Mouse (Mus musculus): Measurements from ENCODE around the gene Gm10643. TPM values are rescaled to one million over a fixed set of nuclear protein-coding genes. Genes with fewer than 3 reads are reported as not detected.

The Gm10643 gene
- polyA plus RNA-seq, 1 experiment from 2014 or later = 1.0 TPM

DNA sequence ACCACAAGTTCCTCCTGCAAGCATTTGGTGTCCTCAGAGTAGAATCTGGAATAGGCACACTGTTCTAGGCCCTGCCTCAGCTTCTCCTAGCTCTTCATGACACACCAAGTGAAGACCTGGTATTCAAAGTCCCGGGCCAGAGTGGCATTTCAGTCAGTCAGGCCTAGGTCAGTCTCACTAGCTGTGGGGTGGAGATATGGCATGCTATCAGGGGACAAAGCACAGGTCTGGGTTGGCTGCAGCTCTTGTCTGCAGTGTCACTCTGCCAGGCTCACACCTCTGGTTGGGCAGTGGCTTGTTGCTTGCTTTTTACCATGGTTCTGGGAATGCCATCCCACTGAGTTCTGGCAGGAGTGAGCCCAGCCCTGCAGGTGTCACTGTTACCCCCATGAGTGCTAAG lies 11.5 kb upstream of the Gm10643 start:
- peaks cover 21% of the 10 kb centered on the region for H3K4me1 ChIP-seq (replicated peaks; ENCODE audit: control insufficient read depth, insufficient read depth, low read length)
- peaks cover 6% of the 10 kb centered on the region; the same call in 1 of the 2 replicates for H3K36me3 ChIP-seq (ENCODE audit: control insufficient read depth, insufficient read depth)
- H3K9ac ChIP-seq (replicated peaks; ENCODE audit: low read depth, low read length) = no peak overlapping the region
- no peak for ATAC-seq
- 89% methylated on average over 1 of the region's 1 CpGs for WGBS
- H3K27me3 ChIP-seq (replicated peaks; ENCODE audit: control insufficient read depth, insufficient read depth, low read length) = no peaks in the 10 kb centered on the region
- H3K4me3 ChIP-seq (replicated peaks; ENCODE audit: low read length) = no peak overlapping the region
- H3K27ac ChIP-seq (ENCODE audit: low read length) = no peak overlapping the region
- H3K9me3 ChIP-seq (ENCODE audit: control insufficient read depth, low read length) = no peaks in the 10 kb centered on the region
- H3K4me2 ChIP-seq (ENCODE audit: low read length) = no peak overlapping the region

- Histone ChIP-seq H3K27ac (ENCODE audit: low read length) (peak overlapping the region; percentile 75), H3K27me3 (replicated peaks; ENCODE audit: control insufficient read depth, insufficient read depth, low read length) (no peaks in the 10 kb centered on the region), H3K4me1 (replicated peaks; ENCODE audit: control insufficient read depth, insufficient read depth, low read length) (peaks cover 39% of the 10 kb centered on the region), H3K4me2 (ENCODE audit: low read length) (peak overlapping the region; percentile 10), H3K9ac (replicated peaks; ENCODE audit: low read depth, low read length) (peak overlapping the region; percentile 42), H3K9me3 (ENCODE audit: control insufficient read depth, low read length) (no peaks in the 10 kb centered on the region), H3K4me3 (replicated peaks; ENCODE audit: low read length) (no peak overlapping the region), H3K36me3 (ENCODE audit: control insufficient read depth, insufficient read depth) (0 out of 2 replicates have a peak, but pooled peaks cover 2% of the 10 kb centered on the region)
- ATAC-seq = peak; percentile 66
- 50% methylated on average over 10 of the region's 10 CpGs for WGBS
These were observed 8.5 kb upstream of the Gm10643 start for GRCm38 (mm10) chr8:84073230-84073976.

DNA sequence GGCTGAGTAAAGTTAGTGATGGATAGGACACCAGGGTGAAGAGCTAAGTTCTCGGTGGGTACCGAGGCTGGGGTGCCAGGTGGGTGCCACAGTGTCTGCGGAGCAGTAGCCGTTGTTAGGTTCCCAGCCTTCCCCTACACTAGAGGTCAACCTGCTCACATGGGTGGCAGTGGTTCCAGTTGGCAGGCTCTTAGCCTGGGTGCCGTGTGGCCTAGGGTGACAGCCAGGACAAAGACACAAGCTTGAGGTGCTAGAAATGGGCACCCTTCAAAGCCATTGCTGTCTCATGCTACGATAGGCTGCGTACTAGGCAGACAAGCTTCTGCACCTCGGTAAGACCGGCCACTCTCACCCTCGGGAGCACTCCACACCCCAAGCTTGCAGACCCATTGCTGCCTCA lies 7.4 kb upstream of the Gm10643 start:
- Histone ChIP-seq H3K27ac (ENCODE audit: low read length) (peak overlapping the region; percentile 26), H3K9me3 (ENCODE audit: control insufficient read depth, low read length) (no peaks in the 10 kb centered on the region), H3K27me3 (replicated peaks; ENCODE audit: control insufficient read depth, insufficient read depth, low read length) (no peaks in the 10 kb centered on the region), H3K9ac (replicated peaks; ENCODE audit: low read depth, low read length) (no peak overlapping the region), H3K36me3 (ENCODE audit: control insufficient read depth, insufficient read depth) (0 out of 2 replicates have a peak, but pooled peaks cover 2% of the 10 kb centered on the region), H3K4me2 (ENCODE audit: low read length) (no peak overlapping the region), H3K4me1 (replicated peaks; ENCODE audit: control insufficient read depth, insufficient read depth, low read length) (peaks cover 47% of the 10 kb centered on the region), H3K4me3 (replicated peaks; ENCODE audit: low read length) (no peak overlapping the region)
- 87% methylated on average over 10 of the region's 10 CpGs for WGBS
- no peak for ATAC-seq

DNA sequence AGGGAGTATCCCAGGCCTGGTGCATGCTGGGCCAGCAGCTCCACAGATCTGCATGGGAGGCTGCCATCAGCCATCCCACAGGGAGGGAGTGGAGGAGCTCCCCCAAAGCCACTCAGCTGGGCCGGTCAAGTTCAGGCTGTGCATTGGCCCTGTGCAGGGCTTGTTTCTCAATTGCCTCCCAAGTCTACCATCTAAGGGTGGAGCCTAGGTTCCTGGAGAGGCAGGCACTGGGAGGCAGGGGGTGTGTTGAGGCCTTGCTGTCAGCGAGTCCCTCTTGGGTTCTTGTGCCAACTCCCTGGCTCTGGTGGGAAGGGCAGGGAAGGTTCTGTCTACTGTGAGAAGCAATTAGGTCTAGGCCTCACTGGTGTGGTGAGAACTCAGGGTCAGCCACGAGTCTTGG lies 7.0 kb upstream of the Gm10643 start:
- H3K4me2 ChIP-seq (ENCODE audit: low read length) = no peak overlapping the region
- H3K27me3 ChIP-seq (replicated peaks; ENCODE audit: control insufficient read depth, insufficient read depth, low read length) = no peaks in the 10 kb centered on the region
- H3K9me3 ChIP-seq (ENCODE audit: control insufficient read depth, low read length) = no peaks in the 10 kb centered on the region
- ATAC-seq = no peak
- H3K27ac ChIP-seq (ENCODE audit: low read length) = no peak overlapping the region
- 0 out of 2 replicates have a peak, but pooled peaks cover 2% of the 10 kb centered on the region for H3K36me3 ChIP-seq (ENCODE audit: control insufficient read depth, insufficient read depth)
- no peak overlapping the region for H3K9ac ChIP-seq (replicated peaks; ENCODE audit: low read depth, low read length)
- H3K4me1 ChIP-seq (replicated peaks; ENCODE audit: control insufficient read depth, insufficient read depth, low read length) = peaks cover 47% of the 10 kb centered on the region
- 72% methylated on average over 3 of the region's 3 CpGs for WGBS
- H3K4me3 ChIP-seq (replicated peaks; ENCODE audit: low read length) = no peak overlapping the region

DNA sequence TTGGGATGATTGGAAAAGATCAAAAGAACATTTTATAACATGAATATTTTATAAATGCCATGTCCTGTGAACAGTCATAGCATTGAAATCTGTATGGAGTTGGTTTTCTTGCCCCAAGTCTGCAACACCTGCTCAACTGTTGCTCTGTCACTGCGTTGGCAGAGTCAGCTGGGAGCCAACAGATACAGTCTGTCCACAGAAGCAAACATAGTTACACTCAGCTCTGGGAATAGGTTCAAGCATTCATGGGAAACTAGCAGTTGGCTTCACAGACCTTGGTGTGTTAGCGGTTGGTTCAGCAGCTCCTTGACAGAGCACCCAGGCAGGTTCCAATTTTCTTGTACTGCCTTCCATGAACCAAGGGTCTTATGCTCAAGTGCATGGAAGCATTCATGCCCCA lies 5.7 kb upstream of the Gm10643 start:
- Histone ChIP-seq H3K27ac (ENCODE audit: low read length) (no peak overlapping the region; the same call in 1 of the 2 replicates), H3K4me1 (replicated peaks; ENCODE audit: control insufficient read depth, insufficient read depth, low read length) (peaks cover 47% of the 10 kb centered on the region), H3K27me3 (replicated peaks; ENCODE audit: control insufficient read depth, insufficient read depth, low read length) (no peaks in the 10 kb centered on the region), H3K4me2 (ENCODE audit: low read length) (no peak overlapping the region), H3K9me3 (ENCODE audit: control insufficient read depth, low read length) (no peaks in the 10 kb centered on the region), H3K4me3 (replicated peaks; ENCODE audit: low read length) (no peak overlapping the region), H3K36me3 (ENCODE audit: control insufficient read depth, insufficient read depth) (0 out of 2 replicates have a peak, but pooled peaks cover 2% of the 10 kb centered on the region), H3K9ac (replicated peaks; ENCODE audit: low read depth, low read length) (no peak overlapping the region)
- WGBS = 68% methylated on average over 2 of the region's 2 CpGs
- no peak for ATAC-seq

DNA sequence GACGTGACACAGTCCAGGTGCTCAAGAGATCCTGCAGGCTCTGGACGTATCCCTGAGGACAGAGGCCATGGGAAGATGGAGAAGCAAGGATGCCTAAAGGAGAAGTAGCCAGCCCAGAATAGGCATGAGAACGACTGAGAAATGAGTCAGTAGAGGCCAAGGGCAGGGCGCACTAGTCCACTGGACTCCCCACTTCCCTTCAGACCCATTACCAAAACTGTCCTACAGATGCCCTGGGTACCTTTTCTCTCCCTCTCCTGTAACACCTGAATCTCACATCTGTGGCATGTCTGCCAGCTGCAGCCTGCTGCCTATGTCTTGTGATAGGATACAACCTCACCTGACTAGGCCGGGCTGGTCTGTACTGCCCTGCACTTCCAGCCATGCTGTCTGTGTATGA lies 5.3 kb upstream of the Gm10643 start:
- no peak for ATAC-seq
- H3K4me2 ChIP-seq (ENCODE audit: low read length) = no peak overlapping the region
- no peak overlapping the region for H3K4me3 ChIP-seq (replicated peaks; ENCODE audit: low read length)
- H3K27ac ChIP-seq (ENCODE audit: low read length) = no peak overlapping the region; the same call in 1 of the 2 replicates
- H3K4me1 ChIP-seq (replicated peaks; ENCODE audit: control insufficient read depth, insufficient read depth, low read length) = peaks cover 47% of the 10 kb centered on the region
- H3K27me3 ChIP-seq (replicated peaks; ENCODE audit: control insufficient read depth, insufficient read depth, low read length) = no peaks in the 10 kb centered on the region
- 83% methylated on average over 5 of the region's 5 CpGs for WGBS
- 0 out of 2 replicates have a peak, but pooled peaks cover 2% of the 10 kb centered on the region for H3K36me3 ChIP-seq (ENCODE audit: control insufficient read depth, insufficient read depth)
- H3K9ac ChIP-seq (replicated peaks; ENCODE audit: low read depth, low read length) = no peak overlapping the region
- no peaks in the 10 kb centered on the region for H3K9me3 ChIP-seq (ENCODE audit: control insufficient read depth, low read length)

DNA sequence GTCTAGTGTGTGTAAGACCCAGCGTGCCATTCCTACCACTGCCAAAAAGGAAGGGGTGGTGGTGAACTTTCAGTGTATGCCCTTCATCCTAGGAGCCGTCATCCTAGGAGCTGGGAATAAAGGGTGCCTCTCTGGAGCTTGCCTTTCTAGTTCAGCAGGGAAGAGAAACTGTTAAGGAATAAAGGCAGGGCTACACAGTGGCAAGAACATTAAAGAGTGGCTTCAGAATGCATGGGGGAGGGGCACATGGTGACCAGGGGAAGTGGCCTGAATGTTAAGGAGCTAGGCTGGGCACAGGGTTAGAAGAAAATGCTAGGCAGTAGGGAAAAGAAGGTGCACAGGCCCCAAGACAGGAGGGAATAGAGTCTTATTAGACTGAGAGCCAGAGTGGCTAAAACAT lies 4.8 kb upstream of the Gm10643 start:
- Histone ChIP-seq H3K4me1 (replicated peaks; ENCODE audit: control insufficient read depth, insufficient read depth, low read length) (peaks cover 47% of the 10 kb centered on the region), H3K9ac (replicated peaks; ENCODE audit: low read depth, low read length) (no peak overlapping the region)

GRCm38 (mm10) chr8:84069169-84069568 lies 4.2 kb upstream of the Gm10643 start:
- Histone ChIP-seq H3K27me3 (replicated peaks; ENCODE audit: control insufficient read depth, insufficient read depth, low read length) (no peaks in the 10 kb centered on the region), H3K4me1 (replicated peaks; ENCODE audit: control insufficient read depth, insufficient read depth, low read length) (peaks cover 47% of the 10 kb centered on the region), H3K36me3 (ENCODE audit: control insufficient read depth, insufficient read depth) (no peaks in the 10 kb centered on the region), H3K4me3 (replicated peaks; ENCODE audit: low read length) (no peak overlapping the region), H3K4me2 (ENCODE audit: low read length) (no peak overlapping the region), H3K9ac (replicated peaks; ENCODE audit: low read depth, low read length) (no peak overlapping the region), H3K9me3 (ENCODE audit: control insufficient read depth, low read length) (no peaks in the 10 kb centered on the region), H3K27ac (ENCODE audit: low read length) (no peak overlapping the region)
- no peak for ATAC-seq
- WGBS = 59% methylated on average over 1 of the region's 1 CpGs

More for the DNA sequence above, 4.8 kb upstream of the Gm10643 start:
- 31% methylated on average over 2 of the region's 2 CpGs for WGBS
- Histone ChIP-seq H3K27ac (ENCODE audit: low read length) (no peak overlapping the region), H3K4me2 (ENCODE audit: low read length) (no peak overlapping the region), H3K9me3 (ENCODE audit: control insufficient read depth, low read length) (no peaks in the 10 kb centered on the region), H3K27me3 (replicated peaks; ENCODE audit: control insufficient read depth, insufficient read depth, low read length) (no peaks in the 10 kb centered on the region), H3K36me3 (ENCODE audit: control insufficient read depth, insufficient read depth) (no peaks in the 10 kb centered on the region), H3K4me3 (replicated peaks; ENCODE audit: low read length) (no peak overlapping the region)
- no peak for ATAC-seq

DNA sequence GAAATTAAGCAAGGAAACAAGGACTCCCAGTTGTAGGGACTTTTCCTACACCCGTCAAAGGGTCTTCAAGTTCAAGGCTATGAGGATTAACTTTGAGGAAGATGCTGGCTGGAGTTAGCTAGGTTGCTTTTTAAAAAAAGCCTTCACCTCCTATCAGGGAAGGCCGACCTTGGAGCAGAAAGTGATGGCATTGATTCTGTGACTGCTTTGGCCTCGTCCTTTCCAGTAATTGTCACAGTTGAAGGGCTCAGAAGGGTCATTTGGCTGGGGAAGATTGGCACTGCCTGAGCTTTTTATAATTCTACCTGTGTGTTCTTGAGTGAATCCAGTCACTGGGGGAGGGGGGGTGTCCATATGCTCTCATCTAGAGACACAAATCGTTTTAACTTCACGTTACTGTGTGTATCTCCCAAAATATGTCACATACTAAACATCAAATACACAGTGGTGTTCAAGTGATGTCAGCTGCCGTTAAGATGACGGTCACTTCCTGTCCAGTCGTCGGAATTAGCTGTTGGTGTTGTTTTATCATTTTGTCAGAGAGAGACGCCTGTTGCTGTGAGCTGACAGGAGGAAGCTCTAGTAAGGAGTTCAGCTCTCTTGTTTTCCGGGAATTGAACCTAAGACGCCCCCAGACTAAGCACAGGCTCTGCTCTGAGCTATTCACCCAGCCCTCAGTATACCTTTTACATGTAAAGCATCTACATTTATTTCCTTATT lies 3.5 kb upstream of the Gm10643 start:
- no peak for ATAC-seq
- Histone ChIP-seq H3K9me3 (ENCODE audit: control insufficient read depth, low read length) (no peaks in the 10 kb centered on the region), H3K27me3 (replicated peaks; ENCODE audit: control insufficient read depth, insufficient read depth, low read length) (no peaks in the 10 kb centered on the region), H3K4me3 (replicated peaks; ENCODE audit: low read length) (no peak overlapping the region), H3K36me3 (ENCODE audit: control insufficient read depth, insufficient read depth) (no peaks in the 10 kb centered on the region), H3K9ac (replicated peaks; ENCODE audit: low read depth, low read length) (no peak overlapping the region), H3K4me2 (ENCODE audit: low read length) (no peak overlapping the region), H3K4me1 (replicated peaks; ENCODE audit: control insufficient read depth, insufficient read depth, low read length) (peaks cover 42% of the 10 kb centered on the region), H3K27ac (ENCODE audit: low read length) (no peak overlapping the region)
- WGBS = 81% methylated on average over 12 of the region's 12 CpGs

All from forebrain, embryonic 16.5 days (tissue).